Mouse (Mus musculus) lung, adult 2 months (tissue): Measurements from ENCODE around the gene 1700028K03Rik. TPM values are rescaled to one million over a fixed set of nuclear protein-coding genes. Genes with fewer than 3 reads are reported as not detected.
A peak's percentile ranks its signal among the peaks of the same experiment; 100 is the strongest.

ENCODE experiments used
- DNase-seq: peaks from one replicate; pipeline ENCODE4 v3.0.0; 2022
- H3K4me1 ChIP-seq: fragments of 200-500 bp; 2 replicates; pipeline ENCODE4 v1.6.1; 2011; ENCODE audit warnings: low read length; ENCODE audit not compliant: control insufficient read depth, insufficient read depth
- H3K4me3 ChIP-seq: fragments of 200-500 bp; replicated peaks from 2 replicates; pipeline ENCODE3; 2011; ENCODE audit warnings: low read depth, mild to moderate bottlenecking, control low read depth, low read length; ENCODE audit errors: extremely low read depth
- CTCF ChIP-seq: fragments of 200-500 bp; IDR thresholded peaks from 2 replicates; pipeline ENCODE4 v1.5.1; 2011; ENCODE audit warnings: mild to moderate bottlenecking, low read length, control low read depth; ENCODE audit not compliant: insufficient read depth
- POLR2A ChIP-seq: fragments of 200-500 bp; IDR thresholded peaks from 2 replicates; pipeline ENCODE4 v1.6.1; 2011; ENCODE audit warnings: low read depth, mild to moderate bottlenecking, control low read depth, low read length, borderline replicate concordance; ENCODE audit errors: extremely low read depth
- WGBS: fragments of 180-500 bp; shearing (Covaris S2); methylation state at CpG from one replicate; pipeline ENCODE4 v1.1.7; 2018; 5-methylcytosine and 5-hydroxymethylcytosine counted together
- polyA plus RNA-seq: library from polyadenylated mRNA; depleted of rRNA; stranded (reverse); fragments of >200 nt; gene quantifications from 2 replicates; pipeline ENCODE4 v1.2.3, GENCODE M21; 2012

Gene 1700028K03Rik
- polyA plus RNA-seq, 1 experiment: not detected

GRCm38 (mm10) chr5:107500741-107501140 lies 33.8 kb upstream of the 1700028K03Rik start:
- TF ChIP-seq POLR2A (no peak), CTCF (no peak)
- DNase-seq: no peak
- Histone ChIP-seq H3K4me3 (no peak overlapping the region), H3K4me1 (no peaks in the 10 kb centered on the region; the same call in 1 of the 2 replicates)
- WGBS: 80% methylated on average over 1 of the region's 1 CpGs

GRCm38 (mm10) chr5:107507321-107507720 lies 27.2 kb upstream of the 1700028K03Rik start, which contains the start of gene Gm42669:
TSS of gene Gm42669 (plus strand) at chr5:107507621.
- TF ChIP-seq POLR2A: no peak
- no peak for TF ChIP-seq CTCF
- WGBS: 79% methylated on average over 4 of the region's 4 CpGs
- no peaks in the 10 kb centered on the region for H3K4me1 ChIP-seq
- H3K4me3 ChIP-seq: no peak within 1 kb of the TSS
- DNase-seq: no peak

- H3K4me1 ChIP-seq: no peaks in the 10 kb centered on the region
- 90% methylated on average over 10 of the region's 10 CpGs for WGBS
Observed at GRCm38 (mm10) chr5:107510503-107510902, 24.0 kb upstream of the 1700028K03Rik start.

GRCm38 (mm10) chr5:107511326-107511725 lies 23.2 kb upstream of the 1700028K03Rik start:
- WGBS: 32% methylated on average over 2 of the region's 2 CpGs
- no peak for DNase-seq
- no peak for TF ChIP-seq POLR2A
- no peak for TF ChIP-seq CTCF
- no peaks in the 10 kb centered on the region for H3K4me1 ChIP-seq
- no peak overlapping the region for H3K4me3 ChIP-seq

More at GRCm38 (mm10) chr5:107510503-107510902, 24.0 kb upstream of the 1700028K03Rik start:
- TF ChIP-seq POLR2A (no peak), CTCF (no peak)
- no peak for DNase-seq
- H3K4me3 ChIP-seq: no peak overlapping the region

GRCm38 (mm10) chr5:107513583-107513982 lies 20.9 kb upstream of the 1700028K03Rik start:
- H3K4me3 ChIP-seq: no peak overlapping the region
- TF ChIP-seq POLR2A: no peak
- TF ChIP-seq CTCF: peak; percentile 74
- no peaks in the 10 kb centered on the region for H3K4me1 ChIP-seq
- 37% methylated on average over 7 of the region's 7 CpGs for WGBS
- DNase-seq: peak; percentile 34

GRCm38 (mm10) chr5:107515453-107515852 lies 19.1 kb upstream of the 1700028K03Rik start:
- DNase-seq: no peak
- TF ChIP-seq CTCF (no peak), POLR2A (no peak)
- Histone ChIP-seq H3K4me1 (no peaks in the 10 kb centered on the region), H3K4me3 (no peak overlapping the region)
- WGBS: 91% methylated on average over 3 of the region's 3 CpGs

GRCm38 (mm10) chr5:107516087-107516486 lies 18.4 kb upstream of the 1700028K03Rik start:
- WGBS: 89% methylated on average over 1 of the region's 1 CpGs
- Histone ChIP-seq H3K4me3 (no peak overlapping the region), H3K4me1 (no peaks in the 10 kb centered on the region)
- DNase-seq: no peak
- TF ChIP-seq POLR2A: no peak
- no peak for TF ChIP-seq CTCF

GRCm38 (mm10) chr5:107518602-107519001 lies 15.9 kb upstream of the 1700028K03Rik start:
- no peaks in the 10 kb centered on the region for H3K4me1 ChIP-seq
- TF ChIP-seq POLR2A (no peak), CTCF (no peak)
- no peak overlapping the region for H3K4me3 ChIP-seq
- WGBS: 86% methylated on average over 4 of the region's 4 CpGs
- no peak for DNase-seq

- DNase-seq: no peak
- no peak overlapping the region for H3K4me3 ChIP-seq
- 76% methylated on average over 6 of the region's 6 CpGs for WGBS
- no peaks in the 10 kb centered on the region for H3K4me1 ChIP-seq
- TF ChIP-seq POLR2A (no peak), CTCF (no peak)
Observed at GRCm38 (mm10) chr5:107521386-107521785, 13.1 kb upstream of the 1700028K03Rik start.

GRCm38 (mm10) chr5:107521897-107522296 lies 12.6 kb upstream of the 1700028K03Rik start:
- Histone ChIP-seq H3K4me1 (no peaks in the 10 kb centered on the region), H3K4me3 (no peak overlapping the region)
- no peak for DNase-seq
- no peak for TF ChIP-seq CTCF
- peak; percentile 28; the same call in 1 of the 2 replicates for TF ChIP-seq POLR2A
- WGBS: 40% methylated on average over 7 of the region's 7 CpGs
